Mouse (Mus musculus): ENCODE measurements around the gene Fgfr2. TPM values are rescaled to one million over a fixed set of nuclear protein-coding genes. Genes with fewer than 3 reads are reported as not detected.
"Not testable (repeated sequence)": the region's sequence is repeated elsewhere in the genome, so short reads cannot be mapped to it uniquely, and the experiment has no call there.

Gene Fgfr2
- polyA plus RNA-seq, 1 experiment from 2014 or later = 11.4 TPM

DNA sequence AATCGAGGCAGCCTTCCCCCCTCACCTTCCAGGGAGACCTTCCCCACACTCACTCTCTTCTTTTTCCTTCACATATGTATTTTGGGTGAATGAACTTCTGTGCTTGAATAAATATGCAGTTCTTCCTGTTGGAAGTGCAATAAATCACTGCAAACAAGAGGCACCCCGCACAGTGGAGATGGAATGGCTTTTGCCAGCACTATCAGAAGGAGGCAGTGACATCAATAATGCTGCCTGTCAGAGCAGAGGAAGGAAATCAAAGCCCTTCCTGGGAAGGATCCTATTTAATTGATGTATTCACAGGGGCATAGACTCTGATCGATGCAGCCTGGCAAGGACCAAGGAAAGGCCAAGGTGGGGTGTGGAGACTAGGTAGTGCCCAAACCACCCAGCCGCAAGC lies 580.7 kb downstream of the Fgfr2 start:
- Histone ChIP-seq H3K9ac (ENCODE audit: low read depth, low read length) (no peak overlapping the region), H3K27ac (ENCODE audit: low read length) (no peak overlapping the region), H3K27me3 (ENCODE audit: control insufficient read depth, insufficient read depth, low read depth, low read length) (peaks cover 2% of the 10 kb centered on the region; the same call in 1 of the 2 replicates), H3K4me2 (ENCODE audit: low read depth, low read length) (no peak overlapping the region), H3K4me3 (ENCODE audit: low read depth, low read length) (no peak overlapping the region), H3K4me1 (ENCODE audit: control insufficient read depth, low read depth, low read length) (no peaks in the 10 kb centered on the region), H3K9me3 (replicated peaks; ENCODE audit: control insufficient read depth, low read length) (no peaks in the 10 kb centered on the region), H3K36me3 (ENCODE audit: control insufficient read depth, insufficient read depth) (no peaks in the 10 kb centered on the region)
- 53% methylated on average over 4 of the region's 4 CpGs for WGBS (ENCODE audit: insufficient replicate concordance)
- ATAC-seq (ENCODE audit: low read depth) = no peak

DNA sequence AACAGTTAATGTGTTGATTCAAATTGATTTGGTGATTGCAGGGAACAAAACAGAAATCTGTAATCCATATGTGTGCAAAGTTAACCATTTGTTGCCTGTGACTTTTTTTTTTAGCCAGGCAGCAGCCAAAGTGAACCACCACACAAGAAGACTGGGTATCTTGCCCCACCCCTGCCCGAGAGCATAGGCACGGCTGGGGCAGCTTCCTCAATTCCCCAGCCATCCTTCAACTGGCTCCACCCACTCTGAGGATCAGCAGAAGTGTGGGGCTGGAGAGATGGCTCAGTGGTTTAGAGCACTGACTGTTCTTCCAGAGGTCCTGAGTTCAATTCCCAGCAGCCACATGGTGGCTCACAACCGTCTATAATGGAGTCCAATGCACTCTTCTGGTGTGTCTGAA lies 581.6 kb downstream of the Fgfr2 start:
- H3K4me2 ChIP-seq (ENCODE audit: low read depth, low read length) = no peak overlapping the region
- H3K4me1 ChIP-seq (ENCODE audit: control insufficient read depth, low read depth, low read length) = no peaks in the 10 kb centered on the region
- no peak overlapping the region for H3K27ac ChIP-seq (ENCODE audit: low read length)
- 33% methylated on average over 3 of the region's 3 CpGs for WGBS (ENCODE audit: insufficient replicate concordance)
- ATAC-seq (ENCODE audit: low read depth) = no peak
- H3K9ac ChIP-seq (ENCODE audit: low read depth, low read length) = no peak overlapping the region
- H3K4me3 ChIP-seq (ENCODE audit: low read depth, low read length) = no peak overlapping the region
- H3K36me3 ChIP-seq (ENCODE audit: control insufficient read depth, insufficient read depth) = no peaks in the 10 kb centered on the region
- H3K9me3 ChIP-seq (replicated peaks; ENCODE audit: control insufficient read depth, low read length) = no peaks in the 10 kb centered on the region
- 0 out of 2 replicates have a peak, but pooled peaks cover 2% of the 10 kb centered on the region for H3K27me3 ChIP-seq (ENCODE audit: control insufficient read depth, insufficient read depth, low read depth, low read length)

DNA sequence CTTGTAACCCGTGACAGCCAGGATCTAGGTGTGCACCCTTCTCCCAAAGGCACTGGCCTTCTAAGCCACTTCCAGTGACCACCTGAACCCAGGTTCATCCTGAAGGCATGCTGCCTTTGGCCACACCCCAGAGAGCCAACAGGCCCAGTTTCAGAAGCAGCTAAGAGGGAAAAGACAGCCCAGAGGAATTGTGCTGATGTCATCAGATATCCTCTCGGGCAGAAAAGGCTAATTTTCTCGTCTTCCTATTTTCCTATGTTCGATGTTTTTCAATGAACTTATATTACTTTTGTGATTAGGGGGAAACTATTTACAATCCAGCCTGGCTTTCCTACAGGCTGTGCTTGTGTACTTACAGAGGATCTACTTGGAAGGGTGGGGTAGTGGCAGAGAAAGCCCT lies 582.6 kb downstream of the Fgfr2 start:
- no peaks in the 10 kb centered on the region for H3K9me3 ChIP-seq (replicated peaks; ENCODE audit: control insufficient read depth, low read length)
- H3K27me3 ChIP-seq (ENCODE audit: control insufficient read depth, insufficient read depth, low read depth, low read length) = no peaks in the 10 kb centered on the region
- no peaks in the 10 kb centered on the region for H3K36me3 ChIP-seq (ENCODE audit: control insufficient read depth, insufficient read depth)
- no peak for ATAC-seq (ENCODE audit: low read depth)
- no peak overlapping the region for H3K9ac ChIP-seq (ENCODE audit: low read depth, low read length)
- no peak overlapping the region for H3K4me2 ChIP-seq (ENCODE audit: low read depth, low read length)
- WGBS (ENCODE audit: insufficient replicate concordance) = 63% methylated on average over 4 of the region's 4 CpGs
- H3K4me1 ChIP-seq (ENCODE audit: control insufficient read depth, low read depth, low read length) = no peaks in the 10 kb centered on the region
- H3K27ac ChIP-seq (ENCODE audit: low read length) = no peak overlapping the region
- no peak overlapping the region for H3K4me3 ChIP-seq (ENCODE audit: low read depth, low read length)

DNA sequence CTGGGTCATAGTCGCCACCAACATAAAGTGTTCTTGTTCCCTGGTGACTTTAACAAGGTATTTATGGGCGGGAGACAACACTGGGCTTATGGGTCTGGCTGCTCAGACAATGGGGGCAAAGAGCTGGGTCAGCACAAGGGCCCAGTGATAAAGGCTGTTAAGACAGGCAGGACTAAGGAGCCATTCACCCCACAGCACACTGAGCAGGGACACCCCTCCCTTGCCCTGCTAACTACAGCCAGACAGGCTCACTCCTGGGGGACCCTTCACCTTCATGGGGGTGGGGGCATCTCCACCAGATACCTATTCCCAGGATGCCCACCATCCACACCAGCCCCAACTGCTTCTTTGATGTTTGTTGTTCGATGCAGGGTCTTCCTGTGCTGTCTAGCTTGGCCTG lies 593.9 kb downstream of the Fgfr2 start:
- Histone ChIP-seq H3K4me3 (ENCODE audit: low read depth, low read length) (no peak overlapping the region), H3K9me3 (replicated peaks; ENCODE audit: control insufficient read depth, low read length) (no peaks in the 10 kb centered on the region), H3K27me3 (ENCODE audit: control insufficient read depth, insufficient read depth, low read depth, low read length) (no peaks in the 10 kb centered on the region), H3K9ac (ENCODE audit: low read depth, low read length) (no peak overlapping the region), H3K27ac (ENCODE audit: low read length) (no peak overlapping the region), H3K4me2 (ENCODE audit: low read depth, low read length) (no peak overlapping the region), H3K4me1 (ENCODE audit: control insufficient read depth, low read depth, low read length) (no peaks in the 10 kb centered on the region), H3K36me3 (ENCODE audit: control insufficient read depth, insufficient read depth) (no peaks in the 10 kb centered on the region)
- 44% methylated on average over 3 of the region's 3 CpGs for WGBS (ENCODE audit: insufficient replicate concordance)
- ATAC-seq (ENCODE audit: low read depth) = no peak

DNA sequence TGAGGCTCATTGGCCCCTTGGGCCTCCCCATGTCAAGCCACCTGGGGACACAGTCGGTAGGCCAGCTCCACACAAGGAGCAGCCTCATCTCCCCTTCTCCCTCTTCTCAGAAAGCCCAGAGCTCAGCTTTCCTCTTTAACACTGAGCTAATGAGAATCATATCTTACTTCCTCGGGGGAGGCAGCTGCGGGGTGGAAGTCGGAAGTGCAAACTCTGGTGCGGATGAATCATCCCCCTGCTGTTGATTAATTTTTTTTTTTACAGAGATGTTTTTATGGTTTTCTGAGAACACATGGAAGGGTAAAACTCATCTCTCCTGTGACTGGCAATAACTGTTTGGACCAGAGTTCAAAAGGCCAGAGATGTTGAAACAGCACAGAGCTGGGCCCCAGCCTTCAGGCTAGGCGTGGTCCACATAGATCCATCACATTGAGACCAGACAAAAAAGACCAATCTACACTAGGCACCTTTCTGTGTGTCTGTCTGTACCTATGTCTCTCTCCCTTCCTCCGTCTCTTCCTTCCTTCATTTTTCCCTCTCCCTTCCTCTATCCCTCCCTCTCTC lies 609.6 kb downstream of the Fgfr2 start:
- no peaks in the 10 kb centered on the region for H3K36me3 ChIP-seq (ENCODE audit: control insufficient read depth, insufficient read depth)
- H3K27ac ChIP-seq (ENCODE audit: low read length) = no peak overlapping the region
- H3K9me3 ChIP-seq (replicated peaks; ENCODE audit: control insufficient read depth, low read length) = no peaks in the 10 kb centered on the region
- ATAC-seq (ENCODE audit: low read depth) = no peak
- no peak overlapping the region for H3K9ac ChIP-seq (ENCODE audit: low read depth, low read length)
- no peak overlapping the region for H3K4me2 ChIP-seq (ENCODE audit: low read depth, low read length)
- H3K27me3 ChIP-seq (ENCODE audit: control insufficient read depth, insufficient read depth, low read depth, low read length) = no peaks in the 10 kb centered on the region
- WGBS (ENCODE audit: insufficient replicate concordance) = 59% methylated on average over 7 of the region's 7 CpGs
- H3K4me3 ChIP-seq (ENCODE audit: low read depth, low read length) = no peak overlapping the region
- no peaks in the 10 kb centered on the region for H3K4me1 ChIP-seq (ENCODE audit: control insufficient read depth, low read depth, low read length)

DNA sequence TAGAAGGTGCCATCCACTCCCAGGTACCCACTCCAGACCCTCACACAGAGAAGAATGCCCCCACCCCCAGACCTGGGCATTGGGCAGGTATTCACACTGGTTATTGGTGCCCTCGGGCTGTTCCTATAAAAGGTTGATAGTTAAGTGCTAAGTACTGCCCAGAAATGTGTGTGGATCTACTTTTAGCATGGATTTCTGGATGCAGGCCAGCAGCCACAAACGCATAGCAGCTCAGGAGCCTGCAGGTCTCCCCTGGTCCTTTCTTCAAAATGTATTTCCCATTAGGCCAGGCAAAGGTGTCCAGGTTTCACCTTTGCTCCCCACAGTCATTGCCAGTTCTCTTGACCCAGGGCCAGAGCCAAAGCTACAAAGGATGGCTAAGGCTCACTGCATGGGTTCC lies 614.0 kb downstream of the Fgfr2 start:
- no peak overlapping the region for H3K27ac ChIP-seq (ENCODE audit: low read length)
- H3K4me3 ChIP-seq (ENCODE audit: low read depth, low read length) = no peak overlapping the region
- H3K27me3 ChIP-seq (ENCODE audit: control insufficient read depth, insufficient read depth, low read depth, low read length) = no peaks in the 10 kb centered on the region
- no peak overlapping the region for H3K4me2 ChIP-seq (ENCODE audit: low read depth, low read length)
- H3K36me3 ChIP-seq (ENCODE audit: control insufficient read depth, insufficient read depth) = no peaks in the 10 kb centered on the region
- H3K4me1 ChIP-seq (ENCODE audit: control insufficient read depth, low read depth, low read length) = no peaks in the 10 kb centered on the region
- H3K9ac ChIP-seq (ENCODE audit: low read depth, low read length) = no peak overlapping the region
- H3K9me3 ChIP-seq (replicated peaks; ENCODE audit: control insufficient read depth, low read length) = no peaks in the 10 kb centered on the region
- ATAC-seq (ENCODE audit: low read depth) = no peak
- WGBS (ENCODE audit: insufficient replicate concordance) = 47% methylated on average over 2 of the region's 2 CpGs

DNA sequence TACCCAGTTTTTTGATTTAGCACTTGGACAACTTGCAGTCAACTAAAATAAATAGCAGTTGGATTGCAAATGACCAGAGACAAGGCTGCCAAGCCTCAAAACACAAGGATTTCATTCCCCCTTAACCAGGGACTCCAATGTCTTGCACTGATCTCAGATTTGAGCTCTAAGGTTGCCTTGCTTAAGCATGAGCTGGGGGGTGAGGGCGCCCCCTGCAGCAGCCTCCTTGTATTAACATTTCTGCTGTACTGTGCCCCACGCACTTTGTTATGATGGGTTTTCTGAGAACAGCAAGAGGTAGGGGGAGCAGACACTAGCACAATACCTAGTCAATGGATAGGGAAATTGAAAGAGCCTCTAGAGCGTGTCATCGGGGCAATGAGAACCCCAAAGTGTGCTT lies 615.8 kb downstream of the Fgfr2 start:
- no peak for ATAC-seq (ENCODE audit: low read depth)

DNA sequence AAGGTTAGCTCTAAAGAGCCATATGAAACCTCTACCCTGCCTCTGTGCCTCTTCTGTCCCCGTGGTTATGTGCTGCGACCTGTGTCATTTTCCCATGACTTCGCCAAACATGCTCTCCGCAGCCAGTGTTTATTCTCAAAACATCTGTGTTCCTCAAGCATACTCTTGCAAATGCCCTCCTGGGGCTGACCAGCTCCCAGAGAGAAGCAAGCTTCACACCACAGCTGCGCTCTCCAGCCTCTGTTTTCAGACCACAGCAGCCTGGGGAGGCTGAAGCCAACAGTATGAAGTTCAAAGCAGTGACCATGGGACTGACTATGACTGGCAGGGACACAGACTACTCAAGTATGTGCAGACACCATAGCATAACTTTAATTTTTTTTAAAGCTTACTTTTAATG lies 616.9 kb downstream of the Fgfr2 start:
- Histone ChIP-seq H3K9me3 (replicated peaks; ENCODE audit: control insufficient read depth, low read length) (no peaks in the 10 kb centered on the region), H3K4me1 (ENCODE audit: control insufficient read depth, low read depth, low read length) (no peaks in the 10 kb centered on the region), H3K4me3 (ENCODE audit: low read depth, low read length) (no peak overlapping the region), H3K27me3 (ENCODE audit: control insufficient read depth, insufficient read depth, low read depth, low read length) (no peaks in the 10 kb centered on the region), H3K4me2 (ENCODE audit: low read depth, low read length) (no peak overlapping the region), H3K27ac (ENCODE audit: low read length) (no peak overlapping the region), H3K9ac (ENCODE audit: low read depth, low read length) (no peak overlapping the region), H3K36me3 (ENCODE audit: control insufficient read depth, insufficient read depth) (no peaks in the 10 kb centered on the region)
- WGBS (ENCODE audit: insufficient replicate concordance) = 50% methylated on average over 5 of the region's 5 CpGs
- no peak for ATAC-seq (ENCODE audit: low read depth)

More for the DNA sequence above, 615.8 kb downstream of the Fgfr2 start:
- Histone ChIP-seq H3K27ac (ENCODE audit: low read length) (no peak overlapping the region), H3K36me3 (ENCODE audit: control insufficient read depth, insufficient read depth) (no peaks in the 10 kb centered on the region), H3K4me3 (ENCODE audit: low read depth, low read length) (no peak overlapping the region), H3K27me3 (ENCODE audit: control insufficient read depth, insufficient read depth, low read depth, low read length) (no peaks in the 10 kb centered on the region), H3K4me2 (ENCODE audit: low read depth, low read length) (no peak overlapping the region), H3K9me3 (replicated peaks; ENCODE audit: control insufficient read depth, low read length) (no peaks in the 10 kb centered on the region), H3K9ac (ENCODE audit: low read depth, low read length) (no peak overlapping the region), H3K4me1 (ENCODE audit: control insufficient read depth, low read depth, low read length) (no peaks in the 10 kb centered on the region)
- 31% methylated on average over 4 of the region's 4 CpGs for WGBS (ENCODE audit: insufficient replicate concordance)

DNA sequence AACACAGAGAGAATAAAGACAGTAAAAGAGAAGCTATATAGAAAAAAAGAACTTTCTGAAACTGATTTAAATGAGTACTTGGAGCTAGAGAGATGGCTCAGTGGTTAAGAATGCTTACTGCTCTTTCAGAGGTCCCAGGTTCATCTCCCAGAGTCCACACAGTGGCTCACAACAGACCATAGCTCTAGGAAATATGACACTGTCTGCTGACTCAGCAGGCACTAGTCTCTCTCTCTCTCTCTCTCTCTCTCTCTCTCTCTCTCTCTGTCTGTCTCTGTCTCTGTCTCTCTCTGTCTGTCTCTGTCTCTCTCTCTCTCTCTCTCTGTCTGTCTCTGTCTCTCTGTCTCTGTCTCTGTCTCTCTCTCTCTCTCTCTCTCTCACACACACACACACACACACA lies 620.7 kb downstream of the Fgfr2 start:
- not testable (repeated sequence) for ATAC-seq (ENCODE audit: low read depth); H3K9ac ChIP-seq (ENCODE audit: low read depth, low read length); H3K4me3 ChIP-seq (ENCODE audit: low read depth, low read length); H3K9me3 ChIP-seq (replicated peaks; ENCODE audit: control insufficient read depth, low read length); H3K27ac ChIP-seq (ENCODE audit: low read length); H3K4me2 ChIP-seq (ENCODE audit: low read depth, low read length); H3K36me3 ChIP-seq (ENCODE audit: control insufficient read depth, insufficient read depth); H3K27me3 ChIP-seq (ENCODE audit: control insufficient read depth, insufficient read depth, low read depth, low read length); H3K4me1 ChIP-seq (ENCODE audit: control insufficient read depth, low read depth, low read length)
